Mouse (Mus musculus): ENCODE measurements around the gene Tbcc. TPM values are rescaled to one million over a fixed set of nuclear protein-coding genes. Genes with fewer than 3 reads are reported as not detected.
A peak's percentile ranks its signal among the peaks of the same experiment; 100 is the strongest.

Tbcc gene
- polyA plus RNA-seq, 1 experiment from 2014 or later: 55.6 TPM

DNA sequence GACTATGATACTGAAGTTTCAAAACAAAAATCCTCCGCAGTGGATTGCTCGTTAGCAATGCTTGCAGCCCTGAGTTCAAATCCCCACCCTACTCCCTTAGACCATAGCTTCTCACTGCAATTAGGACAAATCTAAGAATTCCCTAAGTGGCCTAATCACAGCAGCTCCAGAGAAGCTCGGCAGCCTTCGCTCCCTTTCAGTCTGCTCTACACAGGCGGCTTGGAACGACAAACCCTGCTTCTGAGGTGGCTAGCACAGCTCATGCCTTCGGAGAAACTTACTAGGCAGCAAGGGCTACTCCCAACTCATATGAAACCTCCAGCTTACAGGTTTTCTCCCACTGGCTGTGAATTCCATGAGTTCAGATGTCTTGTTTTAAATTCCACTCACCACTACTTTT lies 36.4 kb upstream of the Tbcc start:
- H3K27me3 ChIP-seq (replicated peaks; ENCODE audit: control insufficient read depth, insufficient read depth, low read length): no peaks in the 10 kb centered on the region
- H3K27ac ChIP-seq (ENCODE audit: low read length): no peak overlapping the region
- no peaks in the 10 kb centered on the region for H3K9me3 ChIP-seq (ENCODE audit: control insufficient read depth, low read length)
- ATAC-seq: no peak
- H3K9ac ChIP-seq (replicated peaks; ENCODE audit: low read depth, low read length): no peak overlapping the region
- peaks cover 31% of the 10 kb centered on the region for H3K4me1 ChIP-seq (replicated peaks; ENCODE audit: control insufficient read depth, insufficient read depth, low read length)
- no peak overlapping the region for H3K4me2 ChIP-seq (ENCODE audit: low read length)
- WGBS: 78% methylated on average over 7 of the region's 7 CpGs
- H3K4me3 ChIP-seq (replicated peaks; ENCODE audit: low read length): no peak overlapping the region
- H3K36me3 ChIP-seq (ENCODE audit: control insufficient read depth, insufficient read depth): no peaks in the 10 kb centered on the region

DNA sequence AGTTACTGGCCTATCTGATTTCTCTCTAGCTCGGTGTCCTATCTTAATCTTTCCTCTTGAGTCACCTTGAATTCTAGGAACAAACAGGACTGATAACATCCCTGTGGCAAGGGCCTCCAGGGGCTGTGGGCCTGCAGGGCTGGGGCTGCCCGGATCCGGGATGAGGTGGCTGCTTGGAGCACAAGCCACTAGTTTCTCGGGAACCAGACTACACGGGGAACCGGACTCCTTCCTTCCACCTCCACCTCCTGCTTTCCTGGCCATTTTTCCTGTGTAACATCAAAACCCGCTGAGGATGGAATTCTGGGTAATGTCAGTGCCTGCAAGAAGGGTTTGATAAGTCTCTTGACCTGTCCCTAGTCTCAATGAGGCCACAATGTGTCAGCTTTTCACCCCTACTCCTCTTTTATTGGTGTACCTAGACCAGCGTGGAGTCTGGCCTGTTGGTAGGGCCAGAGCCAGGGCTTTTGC lies 35.8 kb upstream of the Tbcc start:
- Histone ChIP-seq H3K9ac (replicated peaks; ENCODE audit: low read depth, low read length) (0 out of 2 replicates have a peak overlapping the region, but pooled peaks have one; percentile 9), H3K36me3 (ENCODE audit: control insufficient read depth, insufficient read depth) (no peaks in the 10 kb centered on the region), H3K9me3 (ENCODE audit: control insufficient read depth, low read length) (no peaks in the 10 kb centered on the region), H3K27ac (ENCODE audit: low read length) (no peak overlapping the region; the same call in 1 of the 2 replicates), H3K4me3 (replicated peaks; ENCODE audit: low read length) (no peak overlapping the region; the same call in 1 of the 2 replicates), H3K4me1 (replicated peaks; ENCODE audit: control insufficient read depth, insufficient read depth, low read length) (peaks cover 33% of the 10 kb centered on the region), H3K27me3 (replicated peaks; ENCODE audit: control insufficient read depth, insufficient read depth, low read length) (no peaks in the 10 kb centered on the region), H3K4me2 (ENCODE audit: low read length) (peak overlapping the region; percentile 74)
- WGBS: 85% methylated on average over 8 of the region's 8 CpGs
- ATAC-seq: no peak

DNA sequence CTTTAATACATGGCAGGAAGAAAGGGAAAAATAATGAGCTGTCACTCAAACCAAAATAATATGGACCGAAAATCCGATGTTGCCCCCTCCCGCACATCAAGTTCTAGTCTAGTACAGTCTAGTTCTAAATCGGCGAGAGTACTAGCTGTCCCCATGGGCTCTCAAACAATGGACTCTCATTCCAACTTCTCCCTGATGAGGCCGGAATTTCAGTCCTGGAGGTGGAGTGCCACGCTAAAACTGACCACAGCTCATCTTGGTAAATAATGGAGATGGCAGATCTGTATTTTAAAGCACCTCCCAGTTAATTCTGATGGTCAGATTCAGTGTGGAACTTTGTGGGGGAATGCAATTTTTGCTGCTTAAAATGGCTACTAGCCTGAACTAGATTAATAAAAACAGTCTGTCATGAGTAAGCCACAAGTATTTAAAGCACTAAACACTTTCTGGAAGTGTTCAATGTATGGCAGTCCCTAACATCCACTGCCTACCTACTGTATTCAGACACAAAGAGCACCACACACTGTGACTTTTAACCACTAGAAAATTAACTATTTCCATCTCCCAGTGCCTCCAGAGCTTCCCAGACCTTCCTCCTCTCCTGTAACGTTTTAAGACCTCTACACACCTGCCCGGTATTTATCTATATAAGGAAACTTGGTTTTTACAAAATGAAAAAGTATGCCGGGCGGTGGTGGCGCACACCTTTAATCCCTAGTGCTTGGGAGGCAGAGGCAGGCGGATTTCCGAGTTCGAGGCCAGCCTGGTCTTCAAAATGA lies 35.0 kb upstream of the Tbcc start:
- no peaks in the 10 kb centered on the region for H3K9me3 ChIP-seq (ENCODE audit: control insufficient read depth, low read length)
- H3K4me3 ChIP-seq (replicated peaks; ENCODE audit: low read length): peak overlapping the region; percentile 91
- H3K9ac ChIP-seq (replicated peaks; ENCODE audit: low read depth, low read length): peak overlapping the region; percentile 100
- peak overlapping the region; percentile 100 for H3K27ac ChIP-seq (ENCODE audit: low read length)
- peaks cover 39% of the 10 kb centered on the region for H3K4me1 ChIP-seq (replicated peaks; ENCODE audit: control insufficient read depth, insufficient read depth, low read length)
- no peaks in the 10 kb centered on the region for H3K36me3 ChIP-seq (ENCODE audit: control insufficient read depth, insufficient read depth)
- no peak for ATAC-seq
- WGBS: 59% methylated on average over 15 of the region's 15 CpGs
- peak overlapping the region; percentile 74 for H3K4me2 ChIP-seq (ENCODE audit: low read length)
- no peaks in the 10 kb centered on the region for H3K27me3 ChIP-seq (replicated peaks; ENCODE audit: control insufficient read depth, insufficient read depth, low read length)

DNA sequence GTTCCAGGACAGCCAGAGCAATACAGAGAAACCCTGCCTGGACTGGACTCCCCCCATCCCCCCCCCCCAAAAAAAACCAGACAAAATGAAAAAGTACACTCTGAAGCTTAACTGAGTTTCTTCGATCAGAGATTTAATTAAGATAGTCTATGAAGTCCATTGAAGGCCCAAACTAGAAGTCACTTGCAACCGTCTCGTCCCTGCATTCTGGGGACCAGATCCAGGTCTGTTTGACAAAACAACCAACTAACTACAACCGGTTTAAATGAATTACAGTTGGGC lies 34.4 kb upstream of the Tbcc start:
- no peak for ATAC-seq
- WGBS: 12% methylated on average over 4 of the region's 4 CpGs
- peak overlapping the region; percentile 100 for H3K9ac ChIP-seq (replicated peaks; ENCODE audit: low read depth, low read length)

DNA sequence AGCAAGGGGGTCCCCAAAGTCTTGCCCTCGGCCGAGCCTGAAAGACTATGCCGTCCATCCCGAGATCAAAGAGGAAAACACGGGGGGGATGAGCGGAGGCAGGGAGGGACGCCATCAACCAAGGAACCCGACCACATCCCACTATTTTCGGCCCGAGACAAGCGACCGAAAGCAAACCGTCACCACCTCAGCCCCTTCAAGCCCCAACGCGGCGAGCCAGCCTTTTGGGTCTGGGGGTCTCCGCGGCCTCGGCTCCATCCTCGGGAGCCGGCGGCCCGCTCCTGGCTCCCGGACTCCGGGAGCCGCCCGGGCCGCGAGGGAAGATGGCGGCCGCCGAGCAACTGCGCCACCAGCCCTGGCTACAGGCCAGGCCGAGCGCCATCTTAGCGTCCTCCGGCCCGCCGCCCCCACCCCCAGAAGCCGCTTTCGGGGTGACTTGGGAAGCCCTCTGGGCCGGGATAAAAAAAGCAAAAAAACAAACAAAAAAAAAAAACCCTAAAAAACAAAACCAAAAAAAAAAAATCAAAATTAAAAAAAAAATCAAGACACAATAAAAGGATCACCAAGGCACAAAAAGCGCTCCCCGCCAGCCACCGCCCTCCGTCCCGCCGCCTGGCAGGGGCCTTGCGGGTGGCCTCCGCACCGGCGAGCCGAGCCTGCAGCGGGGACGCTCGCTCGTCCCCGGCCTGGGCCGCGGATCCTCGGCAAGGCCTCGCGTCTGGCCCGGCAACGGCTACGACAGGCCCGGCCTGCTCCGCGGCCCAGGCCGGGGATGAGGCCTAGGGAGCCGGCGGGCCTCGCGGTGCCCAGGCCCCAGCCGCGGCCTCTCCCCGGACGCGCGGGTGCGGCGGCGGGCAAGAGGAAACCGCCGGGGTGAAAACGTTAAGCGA lies 33.8 kb upstream of the Tbcc start:
- Histone ChIP-seq H3K27ac (ENCODE audit: low read length) (peak overlapping the region; percentile 100), H3K4me3 (replicated peaks; ENCODE audit: low read length) (peak overlapping the region; percentile 91), H3K27me3 (replicated peaks; ENCODE audit: control insufficient read depth, insufficient read depth, low read length) (no peaks in the 10 kb centered on the region), H3K4me2 (ENCODE audit: low read length) (peak overlapping the region; percentile 74), H3K36me3 (ENCODE audit: control insufficient read depth, insufficient read depth) (no peaks in the 10 kb centered on the region), H3K9ac (replicated peaks; ENCODE audit: low read depth, low read length) (peak overlapping the region; percentile 100), H3K4me1 (replicated peaks; ENCODE audit: control insufficient read depth, insufficient read depth, low read length) (peaks cover 43% of the 10 kb centered on the region), H3K9me3 (ENCODE audit: control insufficient read depth, low read length) (no peaks in the 10 kb centered on the region)
- ATAC-seq: peak; percentile 32; the same call in 1 of the 2 replicates
- WGBS: under 1% methylated on average over 87 of the region's 87 CpGs

More for the DNA sequence above, 34.4 kb upstream of the Tbcc start:
- Histone ChIP-seq H3K4me1 (replicated peaks; ENCODE audit: control insufficient read depth, insufficient read depth, low read length) (peaks cover 43% of the 10 kb centered on the region), H3K27ac (ENCODE audit: low read length) (peak overlapping the region; percentile 100), H3K27me3 (replicated peaks; ENCODE audit: control insufficient read depth, insufficient read depth, low read length) (no peaks in the 10 kb centered on the region), H3K4me3 (replicated peaks; ENCODE audit: low read length) (peak overlapping the region; percentile 91), H3K36me3 (ENCODE audit: control insufficient read depth, insufficient read depth) (no peaks in the 10 kb centered on the region), H3K4me2 (ENCODE audit: low read length) (peak overlapping the region; percentile 74), H3K9me3 (ENCODE audit: control insufficient read depth, low read length) (no peaks in the 10 kb centered on the region)

DNA sequence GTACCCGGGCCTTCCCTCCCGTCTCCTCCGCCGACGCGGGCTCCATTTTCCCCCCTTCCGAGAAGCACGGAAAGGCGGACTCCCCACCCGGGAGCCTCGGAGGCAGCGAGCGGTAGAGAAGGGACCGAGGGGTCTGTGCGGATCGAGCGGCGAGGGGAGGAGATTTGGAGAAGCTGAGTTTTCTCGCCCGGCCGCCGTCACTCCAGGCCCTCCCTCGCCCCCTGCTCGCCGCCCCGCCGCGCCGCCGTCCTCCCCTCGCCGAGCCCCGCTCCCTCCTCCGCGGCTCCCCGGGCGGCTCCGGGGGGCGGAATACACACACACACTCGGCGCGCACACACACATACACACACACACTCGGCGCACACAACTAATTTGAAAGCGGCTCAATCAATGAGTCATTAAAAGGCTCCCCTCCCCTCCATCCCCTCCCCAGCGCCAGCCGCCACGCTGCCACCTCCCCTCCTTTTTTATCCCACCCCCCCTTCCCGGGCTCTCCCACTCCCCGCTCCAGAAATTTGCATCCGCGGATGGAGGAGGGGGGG lies 33.1 kb upstream of the Tbcc start:
- Histone ChIP-seq H3K4me3 (replicated peaks; ENCODE audit: low read length) (peak overlapping the region; percentile 91), H3K9me3 (ENCODE audit: control insufficient read depth, low read length) (no peaks in the 10 kb centered on the region), H3K9ac (replicated peaks; ENCODE audit: low read depth, low read length) (peak overlapping the region; percentile 100), H3K27ac (ENCODE audit: low read length) (peak overlapping the region; percentile 100), H3K4me1 (replicated peaks; ENCODE audit: control insufficient read depth, insufficient read depth, low read length) (peaks cover 43% of the 10 kb centered on the region), H3K27me3 (replicated peaks; ENCODE audit: control insufficient read depth, insufficient read depth, low read length) (no peaks in the 10 kb centered on the region), H3K4me2 (ENCODE audit: low read length) (peak overlapping the region; percentile 74), H3K36me3 (ENCODE audit: control insufficient read depth, insufficient read depth) (no peaks in the 10 kb centered on the region)
- peak; percentile 80 for ATAC-seq
- under 1% methylated on average over 36 of the region's 52 CpGs for WGBS

DNA sequence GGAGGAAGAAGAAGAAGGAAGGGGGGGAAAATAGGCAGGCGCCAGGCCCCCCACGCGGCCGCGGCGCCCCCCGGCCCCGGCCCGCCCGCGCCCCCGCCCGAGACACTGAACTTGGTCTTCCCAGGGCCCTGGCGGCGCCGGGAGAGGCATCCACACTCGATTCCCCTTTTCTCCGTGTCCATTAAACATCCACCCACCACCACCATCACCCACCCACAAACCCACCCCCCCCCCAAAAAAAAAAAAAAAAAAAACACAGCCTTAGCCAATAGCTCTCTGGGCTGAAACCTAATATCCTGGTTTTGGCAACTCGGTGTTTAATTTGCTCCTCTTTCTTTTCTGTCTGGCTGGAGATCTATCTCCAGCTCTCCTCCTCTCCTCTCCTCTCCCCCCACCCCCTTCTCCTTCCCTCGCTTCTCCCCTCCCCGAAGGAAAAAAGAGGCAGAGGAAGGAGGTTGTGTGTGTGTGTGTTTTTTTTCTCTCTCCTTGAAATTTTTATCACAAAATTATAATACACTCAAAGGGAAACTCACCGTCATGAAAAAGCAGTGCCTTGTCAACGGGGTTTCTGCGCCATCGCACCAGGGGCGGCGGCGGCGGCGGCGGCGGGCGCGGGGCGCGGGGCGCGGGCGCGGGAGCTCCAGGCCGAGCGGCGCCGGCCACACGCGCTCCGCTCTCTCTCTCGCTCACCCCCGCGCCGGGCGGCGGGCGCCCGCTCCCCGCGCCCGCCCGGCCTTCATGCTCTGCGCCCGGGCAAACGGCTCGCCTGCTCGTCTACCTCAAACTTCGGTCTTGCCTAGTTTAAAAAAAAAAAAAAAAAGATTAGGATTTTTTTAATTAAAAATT lies 32.4 kb upstream of the Tbcc start, which contains the start of gene Bicral:
Bicral (minus strand) TSS at position 580 of the 846 bp plus-strand sequence.
- H3K4me3 ChIP-seq (replicated peaks; ENCODE audit: low read length): peak within 1 kb of the TSS; percentile 91
- peak within 1 kb of the TSS; percentile 100 for H3K9ac ChIP-seq (replicated peaks; ENCODE audit: low read depth, low read length)
- peak within 1 kb of the TSS; percentile 74 for H3K4me2 ChIP-seq (ENCODE audit: low read length)
- no peaks in the 10 kb centered on the region for H3K36me3 ChIP-seq (ENCODE audit: control insufficient read depth, insufficient read depth)
- peak within 1 kb of the TSS; percentile 100 for H3K27ac ChIP-seq (ENCODE audit: low read length)
- H3K9me3 ChIP-seq (ENCODE audit: control insufficient read depth, low read length): no peaks in the 10 kb centered on the region
- H3K27me3 ChIP-seq (replicated peaks; ENCODE audit: control insufficient read depth, insufficient read depth, low read length): no peaks in the 10 kb centered on the region
- under 1% methylated on average over 38 of the region's 65 CpGs for WGBS
- ATAC-seq: peak; percentile 68
- peaks cover 39% of the 10 kb centered on the region for H3K4me1 ChIP-seq (replicated peaks; ENCODE audit: control insufficient read depth, insufficient read depth, low read length)

DNA sequence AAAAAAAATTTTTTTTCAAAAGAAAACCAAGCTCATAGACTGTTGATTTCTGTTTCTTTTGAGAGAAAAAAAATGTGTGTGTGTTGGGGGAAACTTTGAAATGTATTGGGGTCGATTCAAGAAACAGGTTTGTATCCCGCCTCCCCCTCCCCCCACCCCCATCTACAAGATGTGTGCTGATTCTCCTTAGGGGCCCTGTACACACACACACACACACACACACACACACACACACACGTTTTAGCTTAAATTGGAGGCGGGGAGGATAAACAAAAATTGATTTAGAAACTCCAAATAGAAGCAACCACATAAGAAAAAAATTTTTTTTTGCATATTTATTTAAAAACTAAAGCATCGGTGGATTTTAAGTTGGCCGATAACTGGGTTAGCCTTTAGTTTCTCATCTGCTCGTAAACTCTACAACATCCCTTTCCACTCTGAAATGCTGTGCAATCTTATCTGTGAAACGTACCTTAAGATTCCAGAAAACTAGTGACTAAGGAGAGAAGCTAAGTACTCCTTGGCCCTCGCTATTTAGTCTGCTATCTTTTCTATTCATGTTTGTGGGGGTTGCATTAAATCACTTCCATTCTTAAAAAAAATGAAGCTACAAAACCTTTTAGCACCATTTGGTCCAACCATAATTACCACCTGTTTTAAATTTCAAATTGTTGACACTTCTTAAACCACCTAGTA lies 31.6 kb upstream of the Tbcc start:
- H3K4me1 ChIP-seq (replicated peaks; ENCODE audit: control insufficient read depth, insufficient read depth, low read length): peaks cover 34% of the 10 kb centered on the region
- 14% methylated on average over 9 of the region's 9 CpGs for WGBS
- H3K27me3 ChIP-seq (replicated peaks; ENCODE audit: control insufficient read depth, insufficient read depth, low read length): no peaks in the 10 kb centered on the region
- no peaks in the 10 kb centered on the region for H3K9me3 ChIP-seq (ENCODE audit: control insufficient read depth, low read length)
- H3K4me3 ChIP-seq (replicated peaks; ENCODE audit: low read length): peak overlapping the region; percentile 91
- no peaks in the 10 kb centered on the region for H3K36me3 ChIP-seq (ENCODE audit: control insufficient read depth, insufficient read depth)
- ATAC-seq: no peak
- peak overlapping the region; percentile 100 for H3K9ac ChIP-seq (replicated peaks; ENCODE audit: low read depth, low read length)
- peak overlapping the region; percentile 100 for H3K27ac ChIP-seq (ENCODE audit: low read length)
- H3K4me2 ChIP-seq (ENCODE audit: low read length): peak overlapping the region; percentile 47
